Mouse (Mus musculus) neural tube, embryonic 14.5 days (tissue): ENCODE results near the gene Wdr86. TPM values are rescaled to one million over a fixed set of nuclear protein-coding genes. Genes with fewer than 3 reads are reported as not detected.
"Not testable (repeated sequence)": the region's sequence is repeated elsewhere in the genome, so short reads cannot be mapped to it uniquely, and the experiment has no call there.

Experiments used
- ATAC-seq: fragments of 200-750 bp; cut with Nextera tagmentation; 2 replicates; pipeline ENCODE4 v1.8.0; 2017; ENCODE audit warnings: low read depth, mild to moderate bottlenecking, moderate TSS enrichment, moderate library complexity
- H3K27ac ChIP-seq: fragments of 300-500 bp; sonication (generic); 2 replicates; pipeline ENCODE4 v1.5.1; 2014; ENCODE audit warnings: low read depth, mild to moderate bottlenecking, control low read depth, low read length, moderate library complexity, mixed read lengths
- H3K27me3 ChIP-seq: fragments of 300-500 bp; sonication (generic); 2 replicates; pipeline ENCODE4 v1.6.1; 2014; ENCODE audit warnings: low read length; ENCODE audit not compliant: control insufficient read depth, insufficient read depth
- H3K36me3 ChIP-seq: fragments of 300-500 bp; sonication (generic); 2 replicates; pipeline ENCODE4 v1.6.1; 2014; ENCODE audit warnings: low read length, mixed read lengths; ENCODE audit not compliant: control insufficient read depth, insufficient read depth
- H3K4me1 ChIP-seq: fragments of 300-500 bp; sonication (generic); 2 replicates; pipeline ENCODE4 v1.6.1; 2014; ENCODE audit warnings: low read length; ENCODE audit not compliant: control insufficient read depth, insufficient read depth
- H3K4me2 ChIP-seq: fragments of 300-500 bp; sonication (generic); 2 replicates; pipeline ENCODE4 v1.6.1; 2014; ENCODE audit warnings: mild to moderate bottlenecking, low read depth, low read length, control low read depth
- H3K4me3 ChIP-seq: fragments of 300-500 bp; sonication (generic); 2 replicates; pipeline ENCODE4 v1.5.1; 2014; ENCODE audit warnings: low read depth, low read length, control low read depth, mixed read lengths
- H3K9ac ChIP-seq: fragments of 300-500 bp; sonication (generic); replicated peaks from 2 replicates; pipeline ENCODE4 v1.6.1; 2014; ENCODE audit warnings: low read depth, mild to moderate bottlenecking, control low read depth, low read length, mixed read lengths
- H3K9me3 ChIP-seq: fragments of 300-500 bp; sonication (generic); 2 replicates; pipeline ENCODE4 v1.6.1; 2016; ENCODE audit warnings: low read length; ENCODE audit not compliant: control insufficient read depth
- whole genome bisulfite sequencing: fragments of 180-500 bp; shearing (Covaris S2); extraction: QIAGEN DNeasy Blood & Tissue Kit; methylation state at CpG from one replicate; pipeline ENCODE4 v1.1.7; 2014; 5-methylcytosine and 5-hydroxymethylcytosine counted together
- polyA plus RNA-seq: library from polyadenylated mRNA; unstranded; fragments of >200 nt; fragmentation: Nextera tagmentation; extraction: Ambion mirVana; gene quantifications from 2 replicates; pipeline ENCODE4 v1.2.1, GENCODE M21; 2014

Gene Wdr86
- polyA plus RNA-seq, result 1.2 and 5.3 TPM in 2 replicates

- Histone ChIP-seq H3K9ac (peak within 1 kb of the TSS; percentile 47), H3K4me3 (peak within 1 kb of the TSS; percentile 33), H3K4me1 (no peaks in the 10 kb centered on the region), H3K27ac (no peak within 1 kb of the TSS), H3K27me3 (peaks cover 23% of the 10 kb centered on the region), H3K9me3 (no peaks in the 10 kb centered on the region), H3K4me2 (peak within 1 kb of the TSS; percentile 59), H3K36me3 (no peaks in the 10 kb centered on the region)
- ATAC-seq, result peak; percentile 51; the same call in 1 of the 2 replicates
- under 1% methylated on average over 21 of the region's 23 CpGs for WGBS
These were observed at the start of gene Wdr86 for GRCm38 (mm10) chr5:24730488-24730871. Gene Wdr86 (minus strand): TSS chr5:24730727.

GRCm38 (mm10) chr5:24779881-24780512, 49.5 kb upstream of the Wdr86 start:
- 59% methylated on average over 15 of the region's 15 CpGs for WGBS
- Histone ChIP-seq H3K4me3 (no peak overlapping the region), H3K4me1 (no peaks in the 10 kb centered on the region), H3K9ac (no peak overlapping the region), H3K9me3 (no peaks in the 10 kb centered on the region; the same call in 1 of the 2 replicates), H3K27me3 (no peaks in the 10 kb centered on the region), H3K36me3 (no peaks in the 10 kb centered on the region), H3K4me2 (no peak overlapping the region), H3K27ac (no peak overlapping the region)
- ATAC-seq, result peak; percentile 38; the same call in 1 of the 2 replicates

- Histone ChIP-seq H3K4me2 (no peak overlapping the region), H3K27me3 (no peaks in the 10 kb centered on the region), H3K4me1 (no peaks in the 10 kb centered on the region), H3K4me3 (no peak overlapping the region), H3K9ac (no peak overlapping the region), H3K27ac (no peak overlapping the region), H3K36me3 (no peaks in the 10 kb centered on the region), H3K9me3 (no peaks in the 10 kb centered on the region)
- ATAC-seq, result no peak
These were observed 48.8 kb upstream of the Wdr86 start for GRCm38 (mm10) chr5:24779321-24779720.

- Histone ChIP-seq H3K27me3 (no peaks in the 10 kb centered on the region), H3K27ac (no peak overlapping the region), H3K4me3 (no peak overlapping the region), H3K9me3 (no peaks in the 10 kb centered on the region), H3K4me1 (no peaks in the 10 kb centered on the region), H3K9ac (no peak overlapping the region), H3K4me2 (peak overlapping the region; percentile 31; the same call in 1 of the 2 replicates), H3K36me3 (no peaks in the 10 kb centered on the region)
- peak; percentile 28; the same call in 1 of the 2 replicates for ATAC-seq
- 44% methylated on average over 13 of the region's 13 CpGs for WGBS
These were observed 48.3 kb upstream of the Wdr86 start for GRCm38 (mm10) chr5:24778843-24779140.

- no peaks in the 10 kb centered on the region for H3K36me3 ChIP-seq
- peak overlapping the region; percentile 31; the same call in 1 of the 2 replicates for H3K4me2 ChIP-seq
- WGBS, result 18% methylated on average over 17 of the region's 17 CpGs
- H3K27me3 ChIP-seq, result no peaks in the 10 kb centered on the region
- ATAC-seq, result peak; percentile 9; the same call in 1 of the 2 replicates
- no peak overlapping the region for H3K27ac ChIP-seq
- H3K9ac ChIP-seq, result no peak overlapping the region
- no peak overlapping the region for H3K4me3 ChIP-seq
- H3K4me1 ChIP-seq, result no peaks in the 10 kb centered on the region
- H3K9me3 ChIP-seq, result no peaks in the 10 kb centered on the region
These were observed 47.7 kb upstream of the Wdr86 start for GRCm38 (mm10) chr5:24778082-24778842.

- no peak for ATAC-seq
These were observed 46.2 kb upstream of the Wdr86 start for GRCm38 (mm10) chr5:24776681-24777080.

GRCm38 (mm10) chr5:24774549-24774948, 44.0 kb upstream of the Wdr86 start:
- 84% methylated on average over 16 of the region's 16 CpGs for WGBS
- not testable (repeated sequence) for H3K4me1 ChIP-seq, H3K9ac ChIP-seq, H3K36me3 ChIP-seq, H3K4me2 ChIP-seq, H3K4me3 ChIP-seq, H3K27me3 ChIP-seq, ATAC-seq, H3K27ac ChIP-seq, H3K9me3 ChIP-seq

More at GRCm38 (mm10) chr5:24776681-24777080, 46.2 kb upstream of the Wdr86 start:
- Histone ChIP-seq H3K27me3 (no peaks in the 10 kb centered on the region), H3K4me3 (no peak overlapping the region), H3K9ac (no peak overlapping the region), H3K27ac (no peak overlapping the region), H3K9me3 (no peaks in the 10 kb centered on the region), H3K36me3 (no peaks in the 10 kb centered on the region), H3K4me2 (no peak overlapping the region), H3K4me1 (no peaks in the 10 kb centered on the region)
- WGBS, result 71% methylated on average over 4 of the region's 4 CpGs

GRCm38 (mm10) chr5:24757816-24758215, 27.3 kb upstream of the Wdr86 start, which contains the start of gene Crygn:
Gene Crygn (minus strand): TSS chr5:24758008.
- Histone ChIP-seq H3K4me3 (no peak within 1 kb of the TSS), H3K9ac (no peak within 1 kb of the TSS), H3K27ac (no peak within 1 kb of the TSS), H3K4me1 (no peaks in the 10 kb centered on the region), H3K36me3 (no peaks in the 10 kb centered on the region), H3K9me3 (no peaks in the 10 kb centered on the region), H3K4me2 (no peak within 1 kb of the TSS), H3K27me3 (no peaks in the 10 kb centered on the region)
- 53% methylated on average over 18 of the region's 18 CpGs for WGBS
- no peak for ATAC-seq

GRCm38 (mm10) chr5:24756931-24757330, 26.4 kb upstream of the Wdr86 start:
- WGBS, result 85% methylated on average over 3 of the region's 3 CpGs
- Histone ChIP-seq H3K36me3 (no peaks in the 10 kb centered on the region), H3K4me2 (no peak overlapping the region)

More at GRCm38 (mm10) chr5:24756931-24757330, 26.4 kb upstream of the Wdr86 start:
- Histone ChIP-seq H3K9me3 (no peaks in the 10 kb centered on the region), H3K9ac (no peak overlapping the region), H3K4me1 (peaks cover 2% of the 10 kb centered on the region; the same call in 1 of the 2 replicates), H3K27me3 (no peaks in the 10 kb centered on the region), H3K27ac (no peak overlapping the region), H3K4me3 (no peak overlapping the region)
- no peak for ATAC-seq
